Mouse (Mus musculus): ENCODE measurements around the gene Pam. TPM values are rescaled to one million over a fixed set of nuclear protein-coding genes. Genes with fewer than 3 reads are reported as not detected.
"Not testable (repeated sequence)": the region's sequence is repeated elsewhere in the genome, so short reads cannot be mapped to it uniquely, and the experiment has no call there.

Gene Pam
- total and polyA plus RNA-seq, 3 experiments = not detected

DNA sequence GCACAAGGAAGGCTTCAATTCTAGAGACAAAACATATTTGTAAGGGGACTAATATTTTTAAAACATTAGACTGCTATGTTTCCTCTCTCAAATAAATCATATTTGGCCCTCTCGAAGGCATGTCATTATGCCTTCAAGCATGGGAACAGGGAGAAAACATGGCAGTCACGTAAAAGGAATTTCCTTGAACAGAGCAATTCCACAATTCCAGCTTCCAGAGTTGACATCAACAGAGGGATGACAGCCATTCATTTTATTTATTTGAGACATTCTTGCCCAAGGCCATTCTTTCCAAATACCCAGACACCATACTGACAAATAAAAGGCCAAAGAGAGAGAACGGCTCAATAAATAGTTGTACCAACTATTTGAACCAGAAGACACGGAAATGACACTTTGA is 136.7 kb downstream of the Pam start:
- Histone ChIP-seq H3K36me3 (ENCODE audit: control insufficient read depth in 1 of 2, insufficient read depth in 2 of 2, low read length in 2 of 2) (no peaks in the 10 kb centered on the region), H3K4me1 (ENCODE audit: control insufficient read depth in 1 of 2, insufficient read depth in 2 of 2, low read length in 2 of 2) (no peaks in the 10 kb centered on the region), H3K4me3 (ENCODE audit: control insufficient read depth in 1 of 2, insufficient read depth in 1 of 2, low read depth in 2 of 2, low read length in 2 of 2) (no peak overlapping the region), H3K27ac (ENCODE audit: control insufficient read depth, low read depth, low read length) (no peak overlapping the region), H3K9me3 (replicated peaks; ENCODE audit: insufficient read depth, low read length) (no peaks in the 10 kb centered on the region), H3K9ac (ENCODE audit: control insufficient read depth, low read depth, low read length, poor library complexity, severe bottlenecking) (no peak overlapping the region), H3K27me3 (ENCODE audit: control insufficient read depth in 1 of 2, insufficient read depth in 2 of 2, low read length in 2 of 2) (no peaks in the 10 kb centered on the region), H3K79me2 (ENCODE audit: control insufficient read depth, insufficient read depth, low read length, poor library complexity) (no peaks in the 10 kb centered on the region)
- TF ChIP-seq UBTF (IDR thresholded peaks at IDR 0.05; ENCODE audit: borderline replicate concordance, insufficient read depth, low read depth, low read length) = no peak
- TF ChIP-seq MAX (IDR thresholded peaks at IDR 0.05; ENCODE audit: low read length) = no peak
- no peak for TF ChIP-seq KAT2A (conservative IDR thresholded peaks at IDR 0.05; ENCODE audit: low read depth, low read length)
- TF ChIP-seq TBP (IDR thresholded peaks at IDR 0.05; ENCODE audit: low read depth, low read length) = no peak
- no peak for DNase-seq (ENCODE audit: low read depth, low spot score)

DNA sequence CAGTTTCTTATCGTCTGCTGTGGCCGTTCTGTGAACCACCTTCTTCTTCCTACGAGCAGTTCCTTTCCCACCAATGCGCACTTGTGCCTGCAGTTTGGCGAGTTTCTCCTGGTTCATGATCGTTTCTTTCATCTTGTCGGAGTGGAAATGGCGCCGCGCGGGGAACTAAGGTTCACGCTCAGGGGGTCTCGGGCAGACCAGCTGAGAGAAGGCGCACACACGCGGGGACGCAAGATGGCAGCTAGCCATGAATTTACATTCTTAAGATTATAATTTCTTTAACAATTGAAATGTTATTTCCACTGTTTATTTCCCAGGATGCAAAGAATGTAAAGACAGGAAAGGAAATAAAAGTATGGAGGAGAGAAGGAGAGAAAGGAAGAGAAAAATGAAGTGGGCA is 146.2 kb downstream of the Pam start:
- not testable (repeated sequence) for H3K36me3 ChIP-seq (ENCODE audit: control insufficient read depth in 1 of 2, insufficient read depth in 2 of 2, low read length in 2 of 2); H3K9me3 ChIP-seq (replicated peaks; ENCODE audit: insufficient read depth, low read length); H3K4me1 ChIP-seq (ENCODE audit: control insufficient read depth in 1 of 2, insufficient read depth in 2 of 2, low read length in 2 of 2); H3K4me3 ChIP-seq (ENCODE audit: control insufficient read depth in 1 of 2, insufficient read depth in 1 of 2, low read depth in 2 of 2, low read length in 2 of 2); H3K27me3 ChIP-seq (ENCODE audit: control insufficient read depth in 1 of 2, insufficient read depth in 2 of 2, low read length in 2 of 2); DNase-seq (ENCODE audit: low read depth, low spot score); H3K27ac ChIP-seq (ENCODE audit: control insufficient read depth, low read depth, low read length); H3K9ac ChIP-seq (ENCODE audit: control insufficient read depth, low read depth, low read length, poor library complexity, severe bottlenecking); H3K79me2 ChIP-seq (ENCODE audit: control insufficient read depth, insufficient read depth, low read length, poor library complexity)

DNA sequence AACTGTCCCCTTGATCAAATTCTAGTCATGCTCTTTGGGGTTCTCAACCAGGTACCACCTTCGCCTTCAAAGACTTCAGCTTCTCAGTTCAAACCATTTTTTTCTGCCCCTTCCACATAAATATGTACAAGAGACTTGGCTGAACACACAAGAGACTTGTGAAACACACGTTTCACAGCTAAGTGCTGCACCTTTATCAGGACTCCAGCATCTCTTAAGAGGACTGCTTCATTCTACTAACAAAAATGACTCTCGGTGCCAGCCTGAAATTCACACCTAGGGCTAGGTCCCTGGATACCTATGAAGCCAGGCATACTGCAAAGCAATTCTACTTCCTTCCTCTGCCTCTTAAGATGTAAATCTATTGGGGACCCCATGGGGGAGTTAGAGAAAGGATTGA is 148.3 kb downstream of the Pam start:
- H3K9ac ChIP-seq (ENCODE audit: control insufficient read depth, low read depth, low read length, poor library complexity, severe bottlenecking) = no peak overlapping the region
- H3K9me3 ChIP-seq (replicated peaks; ENCODE audit: insufficient read depth, low read length) = no peaks in the 10 kb centered on the region
- H3K4me3 ChIP-seq (ENCODE audit: control insufficient read depth in 1 of 2, insufficient read depth in 1 of 2, low read depth in 2 of 2, low read length in 2 of 2) = no peak overlapping the region
- no peak for DNase-seq (ENCODE audit: low read depth, low spot score)
- H3K36me3 ChIP-seq (ENCODE audit: control insufficient read depth in 1 of 2, insufficient read depth in 2 of 2, low read length in 2 of 2) = no peaks in the 10 kb centered on the region
- no peak overlapping the region for H3K27ac ChIP-seq (ENCODE audit: control insufficient read depth, low read depth, low read length)
- no peaks in the 10 kb centered on the region for H3K79me2 ChIP-seq (ENCODE audit: control insufficient read depth, insufficient read depth, low read length, poor library complexity)
- TF ChIP-seq JUND (IDR thresholded peaks at IDR 0.05; ENCODE audit: low read depth, low read length) (no peak), E2F4 (IDR thresholded peaks at IDR 0.05; ENCODE audit: borderline replicate concordance, low read depth, low read length) (no peak), CHD1 (IDR thresholded peaks at IDR 0.05; ENCODE audit: low read depth, low read length) (no peak), CHD2 (IDR thresholded peaks at IDR 0.05; ENCODE audit: low read length) (no peak), MAX (IDR thresholded peaks at IDR 0.05; ENCODE audit: low read length) (no peak), MEF2A (IDR thresholded peaks at IDR 0.05; ENCODE audit: extremely low read depth, insufficient replicate concordance, low read depth, low read length, poor library complexity, severe bottlenecking) (no peak), BHLHE40 (IDR thresholded peaks at IDR 0.05; ENCODE audit: borderline replicate concordance, low read depth, low read length) (no peak), MXI1 (IDR thresholded peaks at IDR 0.05; ENCODE audit: low read depth, low read length) (no peak), MAZ (IDR thresholded peaks at IDR 0.05; ENCODE audit: low read depth, low read length) (no peak), EP300 (IDR thresholded peaks at IDR 0.05; ENCODE audit: low read depth in 1 of 2, low read length in 2 of 2) (no peak), ZC3H11A (IDR thresholded peaks at IDR 0.05; ENCODE audit: low read depth, low read length) (no peak), ZKSCAN1 (IDR thresholded peaks at IDR 0.05; ENCODE audit: low read depth, low read length) (no peak), SIN3A (IDR thresholded peaks at IDR 0.05; ENCODE audit: low read length) (no peak), TBP (IDR thresholded peaks at IDR 0.05; ENCODE audit: low read depth, low read length) (no peak), TAL1 (IDR thresholded peaks at IDR 0.05; ENCODE audit: low read length) (no peak), CTCF (IDR thresholded peaks at IDR 0.05 in 2 of 3, conservative IDR thresholded peaks at IDR 0.05 in 1 of 3; ENCODE audit: control insufficient read depth in 1 of 3, insufficient read depth in 1 of 3, low read depth in 2 of 3, low read length in 3 of 3, poor library complexity in 1 of 3, severe bottlenecking in 1 of 3) (no peak)
- H3K27me3 ChIP-seq (ENCODE audit: control insufficient read depth in 1 of 2, insufficient read depth in 2 of 2, low read length in 2 of 2) = peaks cover 0 to 2% of the 10 kb centered on the region in 2 experiments; a peak in 1 of 4 replicates
- H3K4me1 ChIP-seq (ENCODE audit: control insufficient read depth in 1 of 2, insufficient read depth in 2 of 2, low read length in 2 of 2) = no peaks in the 10 kb centered on the region; a peak in 1 of 4 replicates
